Mouse (Mus musculus) CD4-positive, CD25-positive, alpha-beta regulatory T cell, adult 2 months (primary cell): ENCODE data around the gene Alox12.

Experiments used
- DNase-seq: peaks from one replicate; pipeline ENCODE4 v3.0.0-alpha.2; 2012; ENCODE audit warnings: low read depth, low spot score

The Alox12 gene

DNA sequence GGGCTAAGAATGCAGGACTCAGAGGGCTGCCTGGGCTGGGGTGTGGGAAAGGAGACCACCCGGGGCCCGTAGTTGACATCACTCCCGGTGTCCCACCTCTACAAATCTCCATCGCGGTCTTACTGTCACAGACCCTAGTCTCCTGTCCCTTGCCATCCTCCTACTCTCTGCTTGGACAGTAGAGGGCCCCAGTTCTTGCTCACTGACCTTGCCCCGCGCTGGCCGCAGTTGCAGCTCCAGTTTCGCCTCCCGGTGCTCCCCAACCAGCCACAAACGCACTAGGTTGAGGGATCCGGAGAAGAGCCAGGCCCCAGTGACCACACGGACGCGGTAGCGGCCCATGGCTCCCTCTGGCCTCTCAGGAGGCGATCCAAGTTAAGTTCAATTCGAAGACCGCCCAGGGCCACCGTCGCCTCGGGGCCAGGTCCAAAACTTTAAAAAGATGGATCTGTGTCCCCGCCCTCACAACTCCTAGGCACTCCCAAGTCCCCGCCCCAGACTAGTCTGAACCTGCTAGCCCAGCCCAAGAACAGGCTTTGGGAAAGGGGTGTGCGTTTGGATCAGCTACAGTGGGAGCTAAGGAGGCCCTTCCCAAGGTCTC lies at the start of gene Alox12:
Gene Alox12 (minus strand): TSS at position 423 of the 601 bp plus-strand sequence.
- DNase-seq, result peak; percentile 22

- DNase-seq, result no peak
Measured at GRCm38 (mm10) chr11:70302293-70302692, 47.1 kb upstream of the Alox12 start.

DNA sequence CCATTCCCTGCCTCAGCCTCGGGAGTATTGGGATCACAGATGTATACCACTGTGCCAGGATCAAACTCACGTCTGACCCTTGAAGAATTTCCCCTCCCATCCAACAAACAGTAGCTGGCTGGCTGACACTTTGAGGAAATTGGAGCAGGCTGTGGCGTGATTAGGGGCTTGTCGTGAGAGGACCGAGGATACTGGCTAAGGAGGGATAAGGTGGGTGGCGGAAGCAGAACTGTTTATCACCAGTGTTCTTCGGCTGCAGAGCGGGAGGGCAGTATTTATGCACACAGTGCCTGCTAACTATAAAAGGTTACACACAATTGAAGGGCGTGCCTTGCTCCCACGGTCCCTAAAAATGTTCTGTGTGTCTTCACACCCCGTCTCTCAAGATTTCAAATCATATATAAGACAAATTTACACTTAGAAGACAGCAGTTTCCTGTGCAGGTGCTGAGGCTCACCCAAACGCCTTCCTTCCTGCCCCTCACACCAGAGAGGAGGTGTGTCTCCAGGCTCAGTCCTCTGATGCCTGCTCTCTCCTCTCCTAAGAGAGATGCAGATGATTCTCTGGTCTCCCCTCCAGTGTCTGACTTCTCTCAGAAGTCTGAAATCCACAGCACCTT lies 42.8 kb upstream of the Alox12 start:
- DNase-seq, result peak; percentile 63

GRCm38 (mm10) chr11:70297405-70297804 lies 42.3 kb upstream of the Alox12 start:
- DNase-seq, result peak; percentile 26

GRCm38 (mm10) chr11:70293881-70294280 lies 38.7 kb upstream of the Alox12 start:
- DNase-seq, result no peak

DNA sequence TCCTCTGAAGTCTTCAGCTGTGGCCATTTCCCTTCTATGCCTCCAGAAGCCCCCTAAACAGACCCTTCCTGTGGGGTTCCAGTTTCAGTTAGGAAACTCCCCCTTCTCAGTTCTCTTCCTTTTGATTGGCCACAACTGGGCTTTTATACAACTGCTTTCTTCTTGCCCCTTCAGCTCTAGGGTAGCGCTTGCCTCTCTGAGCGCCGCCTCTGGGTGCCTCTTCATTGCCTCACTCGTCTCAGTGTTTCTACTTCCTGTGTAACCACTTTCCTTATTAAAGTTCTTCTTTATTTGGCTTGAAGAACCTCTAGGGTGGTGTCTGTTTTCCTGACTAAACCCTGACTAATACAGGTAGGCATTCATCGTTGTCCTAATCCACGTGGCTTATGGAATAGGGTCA lies 36.1 kb upstream of the Alox12 start:
- peak; percentile 41 for DNase-seq

- DNase-seq, result no peak
Measured at GRCm38 (mm10) chr11:70289236-70289635, 34.1 kb upstream of the Alox12 start.

GRCm38 (mm10) chr11:70288102-70288501 lies 32.9 kb upstream of the Alox12 start:
- DNase-seq, result no peak

DNA sequence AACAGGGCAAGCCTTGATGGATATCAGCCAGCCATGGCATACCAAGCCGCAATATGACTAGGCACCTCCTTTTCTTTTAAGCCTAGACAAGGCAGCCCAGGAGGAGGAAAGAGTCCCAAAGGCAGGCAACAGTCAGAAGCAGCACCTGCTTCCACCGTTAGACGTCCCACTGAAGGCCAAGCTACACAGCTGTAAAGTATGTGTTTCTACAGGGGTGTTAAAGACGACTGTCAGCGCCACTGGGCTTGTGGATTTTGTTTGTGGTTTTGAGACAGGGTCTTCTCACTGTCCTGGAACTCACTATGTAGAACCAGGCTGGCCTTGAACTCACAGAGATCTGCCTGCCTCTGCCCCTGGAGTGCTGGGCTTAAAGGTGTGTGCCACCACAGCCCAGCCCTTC lies 30.5 kb upstream of the Alox12 start:
- DNase-seq, result no peak

GRCm38 (mm10) chr11:70284757-70285156 lies 29.6 kb upstream of the Alox12 start:
- DNase-seq, result no peak

DNA sequence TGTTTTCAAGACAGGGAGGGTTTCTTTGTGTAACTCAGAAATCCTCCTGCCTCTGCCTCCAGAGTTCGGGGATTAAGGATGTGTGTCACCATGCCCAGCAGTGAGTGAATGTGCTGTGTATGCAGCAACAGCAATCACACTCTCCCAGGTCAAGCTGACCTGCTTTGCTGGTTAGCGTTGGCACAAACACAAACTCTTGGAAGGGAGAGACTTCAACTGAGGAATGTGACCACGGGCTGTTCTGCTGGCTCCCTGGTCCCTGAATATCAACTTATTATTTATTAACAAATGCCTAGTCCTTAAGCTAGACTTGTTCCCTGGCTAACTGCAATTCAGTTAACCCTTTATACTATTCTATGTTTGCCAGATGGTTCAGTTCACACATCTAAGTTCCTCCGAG lies 28.5 kb upstream of the Alox12 start:
- DNase-seq, result no peak

- peak; percentile 72 for DNase-seq
Measured at GRCm38 (mm10) chr11:70280441-70280840, 25.3 kb upstream of the Alox12 start.

GRCm38 (mm10) chr11:70278961-70279360 lies 23.8 kb upstream of the Alox12 start:
- no peak for DNase-seq

DNA sequence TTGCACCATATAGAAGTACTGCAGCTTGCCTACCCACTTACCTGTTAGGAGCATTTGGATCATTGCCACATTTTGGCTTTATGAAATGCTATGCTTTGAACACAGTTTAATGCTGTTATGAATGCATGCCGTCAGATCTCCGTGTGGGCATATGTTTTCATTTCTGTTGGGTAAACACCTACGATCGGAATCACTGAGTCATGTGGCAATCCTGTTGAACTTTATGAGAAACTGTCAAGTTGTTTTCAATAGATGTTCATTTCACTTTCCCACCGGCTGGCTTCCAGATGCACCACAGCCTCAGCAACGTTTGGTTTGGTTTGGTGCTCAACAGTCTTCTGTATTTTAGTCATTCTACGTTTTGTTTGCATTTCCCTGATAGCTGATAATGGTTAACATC lies 16.5 kb upstream of the Alox12 start:
- DNase-seq, result peak; percentile 47

DNA sequence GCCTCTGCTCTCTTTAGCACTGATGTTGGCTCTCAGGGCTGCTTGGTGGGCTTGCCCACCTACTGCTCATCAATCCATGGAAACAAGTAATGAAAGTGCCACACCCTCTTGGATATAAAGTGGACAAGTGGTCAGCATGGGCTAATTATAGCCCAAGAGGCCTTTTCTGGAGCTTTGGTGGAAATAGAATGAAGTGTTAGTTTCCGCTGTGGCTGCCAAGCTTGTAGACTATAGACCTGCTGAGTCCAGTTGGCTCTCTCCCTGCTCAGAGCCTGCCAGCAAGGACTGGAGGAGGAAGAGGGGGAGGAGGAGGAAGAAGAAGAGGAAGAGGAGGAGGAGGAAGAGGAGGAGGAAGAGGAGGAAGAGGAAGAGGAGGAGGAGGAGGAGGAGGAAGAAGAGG lies 11.3 kb upstream of the Alox12 start:
- no peak for DNase-seq

DNA sequence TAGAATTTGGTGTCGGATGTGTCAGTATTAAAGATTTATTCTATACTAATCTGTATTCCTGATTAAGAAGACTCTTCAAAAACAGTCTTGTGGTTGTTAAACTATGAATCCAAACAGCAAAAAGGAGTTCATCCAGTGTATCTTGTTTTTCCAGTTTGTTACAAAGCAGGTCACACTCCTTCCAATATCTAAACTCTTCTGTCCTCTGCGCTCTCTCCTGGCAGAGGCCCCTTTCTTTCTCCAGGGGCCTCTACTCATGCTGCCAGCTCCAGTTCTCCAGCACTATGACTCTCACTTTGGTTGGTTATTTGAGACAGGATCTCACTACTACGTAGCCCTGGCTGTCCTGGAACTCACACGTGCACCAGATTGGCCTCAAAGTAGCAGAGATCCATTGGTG lies 10.7 kb upstream of the Alox12 start:
- DNase-seq, result no peak

- DNase-seq, result peak; percentile 69
Measured at GRCm38 (mm10) chr11:70265252-70265651, 10.1 kb upstream of the Alox12 start.

DNA sequence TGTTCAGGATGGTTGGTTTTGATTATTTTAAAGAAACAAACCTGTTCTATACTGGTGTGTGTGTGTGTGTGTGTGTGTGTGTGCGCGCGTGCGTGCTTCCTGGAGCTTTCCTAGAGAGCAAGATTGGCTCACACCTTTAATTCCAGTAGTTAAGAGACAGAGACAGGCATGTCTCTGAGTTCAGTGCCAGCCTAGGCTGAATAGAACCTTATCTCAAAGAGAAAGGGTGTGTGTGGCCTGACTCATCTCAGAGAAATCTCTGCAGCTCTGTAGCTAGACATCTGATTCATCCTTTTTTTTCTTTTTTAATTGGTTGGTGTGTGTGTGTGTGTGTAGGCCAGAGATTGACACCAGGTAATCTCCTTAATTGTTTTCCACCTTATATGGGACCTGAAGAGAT lies 3.9 kb upstream of the Alox12 start:
- no peak for DNase-seq

DNA sequence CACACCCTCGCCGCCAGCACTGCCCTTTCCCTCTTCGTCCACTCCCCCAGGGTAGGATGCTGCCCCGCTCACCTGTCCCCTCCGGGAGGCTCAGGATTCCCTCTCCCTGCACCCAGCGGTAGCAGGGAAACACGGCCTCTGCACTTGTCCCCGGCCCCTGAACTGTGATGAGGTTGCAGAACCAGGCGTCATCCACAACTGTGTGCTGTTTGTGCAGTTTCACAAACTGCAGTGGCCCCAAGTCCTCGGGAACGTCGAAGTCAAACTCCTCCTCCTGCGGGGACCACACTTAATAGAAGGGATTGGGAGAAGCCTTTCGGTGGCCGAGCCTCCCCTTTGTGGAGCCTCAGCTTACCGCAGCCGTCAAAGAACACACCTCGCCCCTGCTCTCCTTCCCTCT lies 816 bp downstream of the Alox12 start:
- DNase-seq, result peak; percentile 31

DNA sequence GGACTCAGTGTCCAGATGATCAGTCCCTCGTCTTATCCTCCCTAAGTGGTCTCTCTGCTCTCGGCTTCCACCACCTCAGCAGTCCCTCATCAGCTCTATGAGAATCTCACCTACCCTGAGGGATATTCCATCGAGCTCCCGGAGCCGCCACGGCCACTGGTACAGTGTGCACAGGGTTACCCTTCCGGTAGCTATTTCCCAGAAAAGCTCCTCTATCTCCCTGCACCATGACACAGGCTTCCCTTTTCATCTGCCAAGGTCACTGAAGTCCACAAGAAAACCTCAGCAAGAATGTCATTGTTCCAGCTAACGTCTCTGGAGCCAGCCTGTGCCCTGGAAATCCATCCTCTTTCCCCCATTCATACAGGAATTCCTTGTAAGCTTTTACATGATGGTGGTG lies 3.3 kb downstream of the Alox12 start:
- no peak for DNase-seq

DNA sequence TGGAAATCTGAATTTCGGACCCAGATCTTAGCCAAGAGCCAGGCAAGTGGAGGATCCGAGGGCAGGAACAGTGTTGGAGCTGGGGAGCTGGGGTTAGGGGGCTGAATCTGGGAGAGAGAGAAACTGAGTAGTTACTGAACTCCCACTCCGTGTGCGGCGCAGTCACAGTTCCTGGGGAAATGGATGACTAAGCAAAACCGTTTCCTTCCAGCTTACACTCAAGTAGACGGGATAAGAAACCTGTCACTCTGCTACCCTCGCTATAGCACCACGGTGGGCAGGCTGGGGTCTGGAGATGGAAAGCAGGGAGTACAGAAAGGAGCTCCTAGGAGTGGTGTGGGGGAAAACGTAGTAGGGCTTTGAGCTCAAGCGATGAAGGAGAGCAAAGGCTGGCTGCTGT lies 5.0 kb downstream of the Alox12 start:
- no peak for DNase-seq

DNA sequence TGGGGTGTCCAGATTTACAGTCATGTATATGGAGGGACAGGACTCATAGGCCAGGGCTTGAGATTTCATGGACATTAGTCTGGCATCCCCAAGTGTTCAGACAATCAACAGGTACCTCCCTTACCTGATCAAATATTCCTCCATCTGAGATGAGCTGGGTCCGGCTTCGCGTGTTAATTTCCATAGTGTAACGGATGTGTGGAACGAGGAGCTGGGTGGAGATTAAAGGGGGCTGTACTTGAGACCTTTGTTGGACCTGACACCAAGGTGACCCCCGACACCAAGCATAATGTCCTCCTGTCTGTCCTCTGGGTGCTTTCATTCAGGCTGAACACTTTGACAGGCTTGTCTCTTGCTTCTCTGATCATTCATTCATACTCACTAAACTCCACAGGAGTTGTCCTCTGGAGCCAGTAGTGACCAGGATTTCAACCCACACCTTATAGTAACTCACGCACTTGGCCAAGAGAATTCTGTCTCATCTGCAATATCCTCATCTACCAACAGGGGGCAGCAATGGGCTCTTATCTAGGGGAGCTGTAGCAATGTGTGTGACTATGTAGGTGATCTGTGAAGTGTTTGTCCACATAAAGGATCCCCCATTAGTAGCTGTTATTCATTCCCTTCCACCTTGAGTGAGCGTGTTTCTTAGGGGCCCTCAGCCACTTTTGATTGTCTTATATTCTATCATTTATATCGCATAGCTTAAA lies 7.9 kb downstream of the Alox12 start:
- peak; percentile 86 for DNase-seq

DNA sequence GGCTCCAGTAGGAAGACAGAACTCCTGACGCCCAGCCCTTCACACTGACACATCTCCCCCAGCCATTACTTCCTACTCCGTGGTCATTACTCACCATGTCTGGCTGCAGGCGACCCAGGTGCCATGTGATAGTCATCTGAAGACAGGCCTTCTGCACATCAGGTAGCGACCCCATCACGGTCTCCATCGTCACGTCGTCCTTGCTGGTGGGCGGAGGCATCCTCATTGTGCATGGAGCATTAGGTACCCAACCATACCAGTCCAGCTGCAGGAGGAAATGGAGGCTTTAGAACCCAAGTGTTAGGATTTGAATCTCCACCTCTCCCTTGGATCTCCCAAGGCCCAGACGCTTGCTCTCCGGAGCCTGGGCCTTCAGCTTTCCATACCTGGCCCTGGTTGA lies 12.6 kb downstream of the Alox12 start:
- DNase-seq, result no peak
